Mouse (Mus musculus) lung, postnatal 0 days (tissue): ENCODE results near the gene Il34.
A peak's percentile ranks its signal among the peaks of the same experiment; 100 is the strongest.

Experiments used
- CTCF ChIP-seq: IDR thresholded peaks from 2 replicates; pipeline ENCODE4 v1.5.1; 2016; ENCODE audit warnings: antibody characterized with exemption, mild to moderate bottlenecking
- EP300 ChIP-seq: IDR thresholded peaks from 2 replicates; pipeline ENCODE4 v1.6.1; 2016; ENCODE audit warnings: antibody characterized with exemption, mild to moderate bottlenecking, control low read depth

DNA sequence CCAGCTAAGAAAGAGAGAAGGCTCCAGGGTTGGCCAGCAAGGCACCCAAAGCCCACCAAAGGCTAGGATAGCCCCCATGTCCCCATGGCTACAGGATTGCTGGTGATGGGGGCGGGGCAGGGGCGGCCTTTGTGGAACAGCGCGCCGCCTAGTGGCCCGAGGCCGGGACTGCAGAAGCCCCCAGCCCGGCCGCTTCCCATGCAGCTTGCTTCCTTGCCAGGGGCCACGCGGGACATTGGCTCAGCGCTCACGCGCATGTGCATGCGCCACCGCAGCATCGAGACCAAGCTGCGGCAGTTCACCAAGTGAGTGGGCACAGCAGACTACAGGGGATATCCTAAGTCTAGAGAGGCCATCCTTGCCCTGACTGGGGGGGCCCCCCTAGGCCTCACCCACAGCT is 78.8 kb downstream of the Il34 start:
- TF ChIP-seq CTCF (peak; percentile 90), EP300 (no peak)
